Mouse (Mus musculus): ENCODE data around the gene Lrrc4b. TPM values are rescaled to one million over a fixed set of nuclear protein-coding genes. Genes with fewer than 3 reads are reported as not detected.
A peak's percentile ranks its signal among the peaks of the same experiment; 100 is the strongest.

Lrrc4b gene
- polyA plus RNA-seq, 1 experiment from 2014 or later, result 0.82 TPM

DNA sequence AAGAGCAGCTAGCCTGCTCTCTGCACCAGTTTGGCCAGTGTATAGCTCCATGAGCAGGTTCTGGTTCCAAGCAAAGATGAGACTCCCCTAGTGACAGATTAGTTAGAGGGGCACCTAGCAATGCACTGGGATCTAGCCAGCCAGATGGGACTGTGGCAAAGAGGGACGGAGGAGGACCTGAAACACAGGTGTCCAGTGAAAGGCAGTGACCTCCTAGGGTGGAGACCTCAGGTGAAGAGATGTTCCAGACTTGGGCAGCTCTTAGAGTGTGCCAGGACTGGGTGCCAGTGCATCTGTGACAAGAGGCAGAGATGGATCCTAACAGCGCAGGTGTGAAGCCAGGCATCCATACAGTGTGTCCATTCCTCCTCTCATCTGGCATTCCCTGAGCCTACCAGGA is 10.9 kb downstream of the Lrrc4b start:
- peaks cover 66% of the 10 kb centered on the region for H3K27me3 ChIP-seq (replicated peaks)
- no peaks in the 10 kb centered on the region for H3K9me3 ChIP-seq
- no peak overlapping the region for H3K4me3 ChIP-seq (replicated peaks)
- 63% methylated on average over 2 of the region's 2 CpGs for WGBS
- H3K9ac ChIP-seq, result no peak overlapping the region
- no peak overlapping the region for H3K27ac ChIP-seq
- ATAC-seq, result no peak
- no peak overlapping the region for H3K4me2 ChIP-seq (replicated peaks)
- H3K4me1 ChIP-seq (replicated peaks), result 0 out of 2 replicates have a peak, but pooled peaks cover 3% of the 10 kb centered on the region
- no peaks in the 10 kb centered on the region for H3K36me3 ChIP-seq

DNA sequence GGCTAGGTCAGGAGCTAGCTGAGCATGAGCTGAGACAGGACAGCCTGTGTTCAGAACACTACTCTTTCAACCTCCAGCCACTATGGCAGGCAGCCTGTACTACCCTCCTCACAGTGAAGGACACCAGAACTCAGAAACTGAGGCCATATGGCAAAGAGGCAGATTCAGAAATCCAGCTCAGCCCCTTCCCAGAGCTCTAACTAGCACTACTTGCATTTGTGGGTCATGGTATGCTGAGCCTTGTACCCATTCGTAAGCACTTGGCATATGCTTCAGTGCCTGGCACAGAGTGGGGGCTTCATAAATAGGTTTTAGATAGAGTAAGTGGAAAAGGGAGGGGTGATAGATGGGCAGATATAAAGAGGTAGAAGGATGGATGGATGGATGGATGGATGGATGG is 11.7 kb downstream of the Lrrc4b start:
- Histone ChIP-seq H3K9ac (no peak overlapping the region), H3K4me2 (replicated peaks) (no peak overlapping the region), H3K4me3 (replicated peaks) (no peak overlapping the region), H3K36me3 (no peaks in the 10 kb centered on the region), H3K27me3 (replicated peaks) (peaks cover 71% of the 10 kb centered on the region), H3K9me3 (no peaks in the 10 kb centered on the region), H3K27ac (no peak overlapping the region), H3K4me1 (replicated peaks) (0 out of 2 replicates have a peak, but pooled peaks cover 3% of the 10 kb centered on the region)
- no peak for ATAC-seq
- WGBS, result 96% methylated on average over 1 of the region's 1 CpGs

DNA sequence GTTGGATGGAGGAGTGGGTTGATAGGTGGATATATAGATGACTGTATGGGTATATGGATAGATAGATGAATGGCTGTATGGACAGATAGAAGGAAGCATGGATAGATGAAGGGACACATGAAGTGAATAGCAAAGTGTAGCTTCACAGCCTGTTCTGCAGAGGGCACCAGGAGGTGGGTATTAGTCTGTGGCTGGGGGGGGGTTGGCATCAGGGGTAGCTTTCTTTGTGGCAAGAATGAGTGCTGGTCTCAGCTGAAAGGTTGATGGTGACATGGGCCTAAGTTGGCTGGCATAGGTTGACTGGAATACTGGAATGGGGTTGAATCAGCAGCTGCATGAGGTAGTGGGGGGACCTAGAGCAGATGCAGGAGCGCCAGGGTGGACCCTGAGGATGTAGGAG is 12.4 kb downstream of the Lrrc4b start:
- no peak overlapping the region for H3K9ac ChIP-seq
- H3K9me3 ChIP-seq, result no peaks in the 10 kb centered on the region
- ATAC-seq, result no peak
- 0% methylated on average over 1 of the region's 1 CpGs for WGBS
- no peak overlapping the region for H3K4me2 ChIP-seq (replicated peaks)
- H3K4me3 ChIP-seq (replicated peaks), result no peak overlapping the region
- no peak overlapping the region for H3K27ac ChIP-seq
- H3K36me3 ChIP-seq, result no peaks in the 10 kb centered on the region
- 0 out of 2 replicates have a peak, but pooled peaks cover 3% of the 10 kb centered on the region for H3K4me1 ChIP-seq (replicated peaks)
- H3K27me3 ChIP-seq (replicated peaks), result peaks cover 76% of the 10 kb centered on the region

GRCm38 (mm10) chr7:44441648-44442109 is 12.9 kb downstream of the Lrrc4b start:
- peak overlapping the region; percentile 40; the same call in 1 of the 2 replicates for H3K27ac ChIP-seq
- peak overlapping the region; percentile 26 for H3K4me3 ChIP-seq (replicated peaks)
- H3K9me3 ChIP-seq, result no peaks in the 10 kb centered on the region
- peak overlapping the region; percentile 38 for H3K4me2 ChIP-seq (replicated peaks)
- WGBS, result 0% methylated on average over 14 of the region's 14 CpGs
- ATAC-seq, result peak; percentile 62
- H3K27me3 ChIP-seq (replicated peaks), result peaks cover 81% of the 10 kb centered on the region
- no peaks in the 10 kb centered on the region for H3K36me3 ChIP-seq
- H3K4me1 ChIP-seq (replicated peaks), result 0 out of 2 replicates have a peak, but pooled peaks cover 3% of the 10 kb centered on the region
- H3K9ac ChIP-seq, result peak overlapping the region; percentile 23; the same call in 1 of the 2 replicates

DNA sequence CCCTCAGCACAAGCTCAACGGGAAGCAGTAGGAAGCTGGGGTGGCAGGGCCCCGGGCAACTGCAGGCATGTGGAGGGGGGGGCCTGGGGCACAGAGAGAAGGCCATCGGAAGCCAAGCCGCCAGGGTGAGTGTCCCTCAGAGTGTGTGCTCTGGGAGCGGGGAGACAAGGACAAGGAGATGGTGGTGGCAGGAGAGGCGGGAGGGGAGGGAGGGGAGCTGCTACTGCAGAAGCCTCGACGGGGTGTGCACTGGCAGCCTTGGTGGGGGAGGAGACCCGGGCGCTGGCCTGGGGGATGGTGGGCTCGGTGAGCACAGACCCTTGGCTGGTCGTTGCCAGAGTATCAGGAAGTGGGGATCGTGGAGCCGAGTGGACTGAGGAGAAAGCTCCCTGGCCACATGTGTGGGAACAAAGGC is 13.6 kb downstream of the Lrrc4b start:
- under 1% methylated on average over 14 of the region's 14 CpGs for WGBS
- H3K9ac ChIP-seq, result peak overlapping the region; percentile 23; the same call in 1 of the 2 replicates

DNA sequence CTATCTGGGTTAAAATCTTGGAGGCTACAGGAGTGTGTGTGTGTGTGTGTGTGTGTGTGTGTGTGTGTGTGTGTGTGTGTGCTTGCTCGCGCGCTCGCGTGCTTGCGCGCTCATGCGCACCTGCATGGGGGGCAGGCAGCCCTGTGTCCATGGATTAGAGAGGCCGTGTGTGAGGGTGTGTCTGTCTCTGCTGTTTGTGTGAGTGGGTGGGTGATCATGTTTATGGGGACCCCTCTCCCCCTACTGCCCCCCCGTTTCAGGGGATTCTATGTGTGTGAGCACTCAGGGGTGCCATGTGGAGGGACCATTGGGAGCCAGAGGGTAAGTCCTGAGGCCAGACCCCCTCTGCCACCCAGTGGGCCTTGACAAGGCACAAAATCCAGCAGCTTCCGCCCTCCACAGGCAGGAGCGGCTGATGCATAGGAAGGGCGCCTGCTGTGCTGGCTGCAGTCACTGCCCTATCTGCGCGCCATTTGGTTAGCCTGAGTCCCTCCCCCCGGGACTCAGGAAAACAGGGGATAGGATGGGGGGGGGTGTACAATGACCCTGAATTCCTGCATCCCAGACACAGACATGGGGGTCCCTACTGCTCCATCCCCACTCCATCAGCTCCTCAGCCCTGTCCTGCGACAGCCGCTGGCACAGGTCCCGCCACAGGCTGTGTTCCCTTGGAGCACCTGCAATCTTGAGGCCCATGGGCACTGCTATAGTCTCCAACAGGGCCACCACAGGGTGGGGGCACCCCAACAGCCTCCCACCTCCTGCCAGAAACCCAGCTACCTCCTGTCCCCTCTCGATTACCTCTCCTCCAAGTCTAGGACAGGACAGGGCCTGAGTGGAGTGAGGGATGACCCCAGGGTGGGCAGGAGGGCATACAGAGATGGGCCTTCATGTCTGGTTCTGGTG is 14.7 kb downstream of the Lrrc4b start:
- WGBS, result 5% methylated on average over 20 of the region's 20 CpGs
- H3K27me3 ChIP-seq (replicated peaks), result peaks cover 84% of the 10 kb centered on the region
- no peaks in the 10 kb centered on the region for H3K9me3 ChIP-seq
- no peaks in the 10 kb centered on the region for H3K36me3 ChIP-seq
- H3K4me1 ChIP-seq (replicated peaks), result 0 out of 2 replicates have a peak, but pooled peaks cover 3% of the 10 kb centered on the region
- H3K27ac ChIP-seq, result no peak overlapping the region
- H3K4me3 ChIP-seq (replicated peaks), result peak overlapping the region; percentile 26; the same call in 1 of the 2 replicates
- 0 out of 2 replicates have a peak, but pooled peaks have one; percentile 46 for ATAC-seq
- no peak overlapping the region for H3K9ac ChIP-seq
- peak overlapping the region; percentile 38 for H3K4me2 ChIP-seq (replicated peaks)

More for the DNA sequence above, 13.6 kb downstream of the Lrrc4b start:
- Histone ChIP-seq H3K9me3 (no peaks in the 10 kb centered on the region), H3K36me3 (no peaks in the 10 kb centered on the region), H3K27ac (peak overlapping the region; percentile 40; the same call in 1 of the 2 replicates), H3K4me3 (replicated peaks) (peak overlapping the region; percentile 26), H3K27me3 (replicated peaks) (peaks cover 86% of the 10 kb centered on the region), H3K4me2 (replicated peaks) (peak overlapping the region; percentile 38), H3K4me1 (replicated peaks) (0 out of 2 replicates have a peak, but pooled peaks cover 3% of the 10 kb centered on the region)
- no peak for ATAC-seq

- ATAC-seq, result no peak
- WGBS, result 11% methylated on average over 29 of the region's 29 CpGs
- Histone ChIP-seq H3K27ac (no peak overlapping the region), H3K4me2 (replicated peaks) (0 out of 2 replicates have a peak overlapping the region, but pooled peaks have one; percentile 0), H3K9me3 (no peaks in the 10 kb centered on the region), H3K36me3 (no peaks in the 10 kb centered on the region), H3K9ac (no peak overlapping the region), H3K4me1 (replicated peaks) (0 out of 2 replicates have a peak, but pooled peaks cover 3% of the 10 kb centered on the region), H3K4me3 (replicated peaks) (no peak overlapping the region), H3K27me3 (replicated peaks) (peaks cover 77% of the 10 kb centered on the region)
Measured at GRCm38 (mm10) chr7:44444886-44445527, 16.2 kb downstream of the Lrrc4b start.

- Histone ChIP-seq H3K27me3 (replicated peaks) (peaks cover 71% of the 10 kb centered on the region), H3K4me1 (replicated peaks) (0 out of 2 replicates have a peak, but pooled peaks cover 3% of the 10 kb centered on the region), H3K9me3 (no peaks in the 10 kb centered on the region), H3K27ac (no peak overlapping the region), H3K4me3 (replicated peaks) (no peak overlapping the region), H3K36me3 (no peaks in the 10 kb centered on the region), H3K9ac (no peak overlapping the region), H3K4me2 (replicated peaks) (no peak overlapping the region)
- no peak for ATAC-seq
- WGBS, result 13% methylated on average over 7 of the region's 7 CpGs
Measured at GRCm38 (mm10) chr7:44445528-44445923, 16.7 kb downstream of the Lrrc4b start.

DNA sequence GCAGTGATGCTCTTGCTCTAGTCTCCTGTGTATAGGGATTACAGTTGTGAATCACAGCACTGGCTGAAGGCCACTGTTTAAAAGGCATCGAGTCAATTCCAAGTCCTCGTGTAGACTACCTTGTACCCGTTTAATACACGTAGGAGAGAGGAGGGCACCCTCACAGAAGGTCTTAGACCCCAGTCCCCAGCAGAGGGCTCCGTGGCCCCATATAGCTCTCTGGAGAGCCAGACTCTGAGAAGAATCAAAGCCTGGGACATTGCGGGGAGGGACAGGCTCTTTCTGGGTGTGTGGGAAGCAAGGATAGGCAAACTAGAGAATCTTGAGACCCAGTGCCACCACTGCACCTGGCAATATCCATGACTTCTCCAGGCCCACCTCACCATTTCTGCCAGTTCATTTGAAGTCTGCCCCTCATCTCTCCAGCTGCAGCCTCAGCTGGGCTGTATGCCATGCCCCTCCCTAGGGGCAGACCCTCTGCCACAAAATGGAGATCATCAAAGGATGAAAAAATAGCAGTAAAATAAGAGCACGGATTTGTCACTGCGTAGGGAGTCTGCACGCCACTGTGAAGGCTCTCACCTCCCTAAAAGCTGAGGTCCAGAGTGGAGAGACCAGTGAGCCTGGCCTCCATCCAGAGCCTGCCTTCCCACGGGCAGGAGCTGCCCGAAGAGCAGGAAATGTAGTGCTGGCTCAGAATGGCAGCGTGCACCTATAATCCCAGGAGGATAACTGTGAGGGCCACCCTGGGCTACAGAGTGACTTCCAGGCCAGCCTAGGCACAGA is 17.4 kb downstream of the Lrrc4b start:
- Histone ChIP-seq H3K4me3 (replicated peaks) (no peak overlapping the region), H3K27ac (no peak overlapping the region), H3K27me3 (replicated peaks) (peaks cover 65% of the 10 kb centered on the region), H3K4me2 (replicated peaks) (no peak overlapping the region), H3K9me3 (no peaks in the 10 kb centered on the region), H3K4me1 (replicated peaks) (0 out of 2 replicates have a peak, but pooled peaks cover 3% of the 10 kb centered on the region), H3K36me3 (no peaks in the 10 kb centered on the region), H3K9ac (no peak overlapping the region)
- WGBS, result 43% methylated on average over 12 of the region's 12 CpGs
- no peak for ATAC-seq

GRCm38 (mm10) chr7:44453256-44453655 is 24.4 kb downstream of the Lrrc4b start:
- Histone ChIP-seq H3K36me3 (no peaks in the 10 kb centered on the region), H3K9me3 (no peaks in the 10 kb centered on the region), H3K9ac (no peak overlapping the region), H3K4me1 (replicated peaks) (0 out of 2 replicates have a peak, but pooled peaks cover 2% of the 10 kb centered on the region), H3K27ac (no peak overlapping the region), H3K4me3 (replicated peaks) (no peak overlapping the region), H3K4me2 (replicated peaks) (no peak overlapping the region), H3K27me3 (replicated peaks) (0 out of 2 replicates have a peak, but pooled peaks cover 2% of the 10 kb centered on the region)
- 3% methylated on average over 3 of the region's 3 CpGs for WGBS
- 0 out of 2 replicates have a peak, but pooled peaks have one; percentile 28 for ATAC-seq

GRCm38 (mm10) chr7:44456302-44456701 is 27.5 kb downstream of the Lrrc4b start:
- Histone ChIP-seq H3K4me1 (replicated peaks) (0 out of 2 replicates have a peak, but pooled peaks cover 2% of the 10 kb centered on the region), H3K36me3 (no peaks in the 10 kb centered on the region), H3K27ac (no peak overlapping the region), H3K4me2 (replicated peaks) (no peak overlapping the region), H3K27me3 (replicated peaks) (peaks cover 23% of the 10 kb centered on the region), H3K4me3 (replicated peaks) (no peak overlapping the region), H3K9ac (no peak overlapping the region), H3K9me3 (no peaks in the 10 kb centered on the region)
- no peak for ATAC-seq
- WGBS, result 77% methylated on average over 1 of the region's 1 CpGs

Data from intestine, embryonic 15.5 days (tissue).